8 mouse cellular contexts compared by ENCODE assay signal in genomic region chr2:152413765-152414584, GRCm38 (mm10). TPM values are rescaled to one million over a fixed set of nuclear protein-coding genes. Genes with fewer than 3 reads are reported as not detected.
DNase-seq lines count a peak whose midpoint lies in the region; ATAC-seq lines count a peak whose summit lies in the region.

No protein-coding gene starts in this region.

- peaks cover 6% of the 10 kb centered on the region for H3K4me1 ChIP-seq in embryonic facial prominence, embryonic 11.5 days (ENCODE audit: control insufficient read depth, insufficient read depth, low read length)
- H3K4me1 ChIP-seq in limb, embryonic 11.5 days (ENCODE audit: control insufficient read depth, insufficient read depth, low read length) = peaks cover 28% of the 10 kb centered on the region
- peaks cover 46% of the 10 kb centered on the region for H3K4me1 ChIP-seq in midbrain, embryonic 13.5 days (replicated peaks)

- peak overlapping the region; percentile 90 for H3K4me2 ChIP-seq in embryonic facial prominence, embryonic 11.5 days (ENCODE audit: low read depth, low read length)
- peak overlapping the region; percentile 92 for H3K4me2 ChIP-seq in limb, embryonic 11.5 days (ENCODE audit: low read depth, severe bottlenecking)
- H3K4me2 ChIP-seq in midbrain, embryonic 13.5 days (replicated peaks) = peak overlapping the region; percentile 97

- no peaks in the 10 kb centered on the region for H3K27me3 ChIP-seq in embryonic facial prominence, embryonic 11.5 days (ENCODE audit: control insufficient read depth, insufficient read depth, low read length)
- no peaks in the 10 kb centered on the region for H3K27me3 ChIP-seq in limb, embryonic 11.5 days (ENCODE audit: control insufficient read depth, insufficient read depth, low read length)
- H3K27me3 ChIP-seq in midbrain, embryonic 13.5 days = no peaks in the 10 kb centered on the region

- WGBS in embryonic facial prominence, embryonic 11.5 days = under 1% methylated on average over 71 of the region's 86 CpGs
- WGBS in limb, embryonic 11.5 days = 0% methylated on average over 83 of the region's 86 CpGs
- WGBS in midbrain, embryonic 13.5 days = under 1% methylated on average over 86 of the region's 86 CpGs

- H3K36me3 ChIP-seq in embryonic facial prominence, embryonic 11.5 days (replicated peaks; ENCODE audit: control insufficient read depth, insufficient read depth, low read depth, low read length) = no peaks in the 10 kb centered on the region
- H3K36me3 ChIP-seq in limb, embryonic 11.5 days (ENCODE audit: control insufficient read depth, insufficient read depth, low read length) = no peaks in the 10 kb centered on the region
- H3K36me3 ChIP-seq in midbrain, embryonic 13.5 days = no peaks in the 10 kb centered on the region

- intact Hi-C loops in heart, postnatal 25 days (cut with DNase I) = loop anchor here (2.0 kb wide), 2 partner anchors 15 to 21 kb away; partner anchors contain the start of gene Sox12
- intact Hi-C loops in heart, postnatal 36 days (cut with DNase I) = loop anchor here (1.0 to 2.0 kb wide), 2 partner anchors 16 to 23 kb away; partner anchors contain the start of gene Sox12

- no peaks in the 10 kb centered on the region; the same call in 1 of the 2 replicates for H3K9me3 ChIP-seq in embryonic facial prominence, embryonic 11.5 days (replicated peaks; ENCODE audit: control insufficient read depth, low read length)
- peaks cover 4% of the 10 kb centered on the region; the same call in 1 of the 2 replicates for H3K9me3 ChIP-seq in limb, embryonic 11.5 days (ENCODE audit: control insufficient read depth, low read length)
- H3K9me3 ChIP-seq in midbrain, embryonic 13.5 days = peaks cover 4% of the 10 kb centered on the region; the same call in 1 of the 2 replicates

- ATAC-seq in embryonic facial prominence, embryonic 11.5 days (replicated peaks; ENCODE audit: insufficient number of reproducible peaks, low FRiP score, low TSS enrichment, low read depth) = no peak
- no peak for ATAC-seq in limb, embryonic 11.5 days (ENCODE audit: insufficient number of reproducible peaks, low FRiP score, low TSS enrichment, low read depth)
- ATAC-seq in midbrain, embryonic 13.5 days = peak; percentile 28

- peak overlapping the region; percentile 98 for H3K27ac ChIP-seq in embryonic facial prominence, embryonic 11.5 days (replicated peaks; ENCODE audit: low read depth, low read length)
- H3K27ac ChIP-seq in limb, embryonic 11.5 days (replicated peaks; ENCODE audit: low read depth, low read length) = peak overlapping the region; percentile 85
- H3K27ac ChIP-seq in midbrain, embryonic 13.5 days = peak overlapping the region; percentile 96

- peak; percentile 93 for DNase-seq in heart, adult 11 months
- DNase-seq in heart, postnatal 25 days (ENCODE audit: low spot score) = no peak
- DNase-seq in Muller cell, postnatal 12 days (ENCODE audit: inconsistent ontology term) = peak; percentile 47
- peak; percentile 46 for DNase-seq in embryonic facial prominence, embryonic 11.5 days (ENCODE audit: low spot score)
- DNase-seq in heart, postnatal 36 days = peak; percentile 42 to 53
- peak; percentile 56 for DNase-seq in limb, embryonic 11.5 days (ENCODE audit: low spot score)
- DNase-seq in testis, postnatal 14 days (ENCODE audit: low spot score) = peak; percentile 72

- H3K9ac ChIP-seq in embryonic facial prominence, embryonic 11.5 days (replicated peaks; ENCODE audit: low read length) = peak overlapping the region; percentile 98
- peak overlapping the region; percentile 90 for H3K9ac ChIP-seq in limb, embryonic 11.5 days (ENCODE audit: low read length)
- H3K9ac ChIP-seq in midbrain, embryonic 13.5 days (replicated peaks) = peak overlapping the region; percentile 95

- peak overlapping the region; percentile 93 for H3K4me3 ChIP-seq in embryonic facial prominence, embryonic 11.5 days (ENCODE audit: low read depth, low read length)
- H3K4me3 ChIP-seq in limb, embryonic 11.5 days (ENCODE audit: low read depth, low read length) = peak overlapping the region; percentile 94
- H3K4me3 ChIP-seq in midbrain, embryonic 13.5 days (replicated peaks) = peak overlapping the region; percentile 76

RNA-seq across cellular contexts. Expression of gene Zcchc3, which starts 0.9 kb away (rescaled TPM):
- total RNA-seq in heart, postnatal 25 days (2021) = 10 to 100 TPM in 1 of 2 experiments, 1 to 10 TPM in 1; 9.7 to 10.1 TPM
- polyA plus RNA-seq in embryonic facial prominence, embryonic 11.5 days (2014; fragmentation: Nextera tagmentation; extraction: Ambion mirVana) = 61.6 and 67.7 TPM in 2 replicates
- 10 to 100 TPM in 1 of 2 experiments, 1 to 10 TPM in 1; 8.0 to 10.0 TPM for total RNA-seq in heart, postnatal 36 days (2021)
- 69.4 and 75.8 TPM in 2 replicates for polyA plus RNA-seq in limb, embryonic 11.5 days (2014; fragmentation: Nextera tagmentation; extraction: Ambion mirVana)
- 21.4 and 26.4 TPM in 2 replicates for polyA plus RNA-seq in midbrain, embryonic 13.5 days (2015; fragmentation: Nextera tagmentation; extraction: Ambion mirVana)

RNA-seq across cellular contexts. Expression of gene 6820408C15Rik, which starts 1.4 kb away (rescaled TPM):
- total RNA-seq in heart, postnatal 25 days (2021) = 1 to 10 TPM; 2.8 to 3.0 TPM
- 0.17 and 0.24 TPM in 2 replicates for polyA plus RNA-seq in embryonic facial prominence, embryonic 11.5 days (2014; fragmentation: Nextera tagmentation; extraction: Ambion mirVana)
- total RNA-seq in heart, postnatal 36 days (2021) = 1 to 10 TPM; 2.0 to 2.1 TPM
- 0.15 and 0.54 TPM in 2 replicates for polyA plus RNA-seq in limb, embryonic 11.5 days (2014; fragmentation: Nextera tagmentation; extraction: Ambion mirVana)
- 0.39 and 1.7 TPM in 2 replicates for polyA plus RNA-seq in midbrain, embryonic 13.5 days (2015; fragmentation: Nextera tagmentation; extraction: Ambion mirVana)

RNA-seq across cellular contexts. Expression of gene Sox12, which starts 16.1 kb away (rescaled TPM):
- 1 to 10 TPM; 9.5 to 9.7 TPM for total RNA-seq in heart, postnatal 25 days (2021)
- polyA plus RNA-seq in embryonic facial prominence, embryonic 11.5 days (2014; fragmentation: Nextera tagmentation; extraction: Ambion mirVana) = 19.6 and 20.7 TPM in 2 replicates
- 10 to 100 TPM in 1 of 2 experiments, 1 to 10 TPM in 1; 8.2 to 13.8 TPM for total RNA-seq in heart, postnatal 36 days (2021)
- 21.1 and 21.8 TPM in 2 replicates for polyA plus RNA-seq in limb, embryonic 11.5 days (2014; fragmentation: Nextera tagmentation; extraction: Ambion mirVana)
- polyA plus RNA-seq in midbrain, embryonic 13.5 days (2015; fragmentation: Nextera tagmentation; extraction: Ambion mirVana) = 18.2 and 18.5 TPM in 2 replicates

RNA-seq across cellular contexts. Expression of gene Nrsn2, which starts 37.5 kb away (rescaled TPM):
- not detected for total RNA-seq in heart, postnatal 25 days (2021)
- 3.0 and 4.2 TPM in 2 replicates for polyA plus RNA-seq in embryonic facial prominence, embryonic 11.5 days (2014; fragmentation: Nextera tagmentation; extraction: Ambion mirVana)
- total RNA-seq in heart, postnatal 36 days (2021) = not detected
- 1.8 and 2.2 TPM in 2 replicates for polyA plus RNA-seq in limb, embryonic 11.5 days (2014; fragmentation: Nextera tagmentation; extraction: Ambion mirVana)
- polyA plus RNA-seq in midbrain, embryonic 13.5 days (2015; fragmentation: Nextera tagmentation; extraction: Ambion mirVana) = 26.8 and 28.5 TPM in 2 replicates

RNA-seq across cellular contexts. Expression of gene Defb23, which starts 50.4 kb away (rescaled TPM):
- not detected for total RNA-seq in heart, postnatal 25 days (2021)
- not detected in 2 replicates for polyA plus RNA-seq in embryonic facial prominence, embryonic 11.5 days (2014; fragmentation: Nextera tagmentation; extraction: Ambion mirVana)
- not detected for total RNA-seq in heart, postnatal 36 days (2021)
- not detected in 2 replicates for polyA plus RNA-seq in limb, embryonic 11.5 days (2014; fragmentation: Nextera tagmentation; extraction: Ambion mirVana)
- polyA plus RNA-seq in midbrain, embryonic 13.5 days (2015; fragmentation: Nextera tagmentation; extraction: Ambion mirVana) = not detected in 2 replicates
